18 mouse cellular contexts compared by ENCODE assay signal in genomic region chr13:23605052-23605451, GRCm38 (mm10). TPM values are rescaled to one million over a fixed set of nuclear protein-coding genes. Genes with fewer than 3 reads are reported as not detected.
"Had no signal": no experiment of that assay in that cellular context is flagged by ENCODE, and none has a peak within 500 bp of the region (broad histone marks: within the 10 kb centered on the region; RNA-seq: fewer than 3 reads in every experiment).

No protein-coding gene starts in this region.

- H3K9me3 ChIP-seq: lung, embryonic 15.5 days; megakaryocyte, embryonic 14.5 days; midbrain, embryonic 13.5 days; midbrain, embryonic 15.5 days; neural tube, embryonic 12.5 days; stomach, embryonic 15.5 days had no signal

- ATAC-seq: lung, postnatal 0 days; midbrain, embryonic 13.5 days; midbrain, embryonic 15.5 days had no signal

- H3K4me3 ChIP-seq: lung, embryonic 15.5 days; megakaryocyte, embryonic 14.5 days; midbrain, embryonic 13.5 days; midbrain, embryonic 15.5 days; neural tube, embryonic 12.5 days; stomach, embryonic 15.5 days had no signal

- H3K27me3 ChIP-seq: lung, embryonic 15.5 days; megakaryocyte, embryonic 14.5 days; midbrain, embryonic 13.5 days; midbrain, embryonic 15.5 days; neural tube, embryonic 12.5 days; stomach, embryonic 15.5 days had no signal

- H3K4me1 ChIP-seq: lung, embryonic 15.5 days; midbrain, embryonic 13.5 days; midbrain, embryonic 15.5 days; neural tube, embryonic 12.5 days; stomach, embryonic 15.5 days had no signal

- H3K36me3 ChIP-seq: lung, embryonic 15.5 days; midbrain, embryonic 13.5 days; midbrain, embryonic 15.5 days; neural tube, embryonic 12.5 days; stomach, embryonic 15.5 days had no signal

- H3K4me2 ChIP-seq: lung, embryonic 15.5 days; midbrain, embryonic 11.5 days; midbrain, embryonic 13.5 days; midbrain, embryonic 15.5 days; neural tube, embryonic 12.5 days; stomach, embryonic 15.5 days had no signal

- DNase-seq: lung, adult 2 months; lung, postnatal 14 days; lung, postnatal 36 days; right cerebral cortex, postnatal 14 days; thymus, adult 2 months; thymus, postnatal 25 days; thymus, postnatal 4 days had no signal

- H3K9ac ChIP-seq: lung, embryonic 15.5 days; midbrain, embryonic 13.5 days; midbrain, embryonic 15.5 days; neural tube, embryonic 12.5 days; stomach, embryonic 15.5 days had no signal

- H3K27ac ChIP-seq: lung, embryonic 15.5 days; macrophage; midbrain, embryonic 13.5 days; midbrain, embryonic 15.5 days; neural tube, embryonic 12.5 days; stomach, embryonic 15.5 days; stomach, postnatal 0 days had no signal

RNA-seq across cellular contexts. Expression of gene Hist1h2ad, which starts 30.9 kb away (rescaled TPM):
- polyA plus RNA-seq: macrophage; midbrain, postnatal 0 days had no signal
